Mouse (Mus musculus): ENCODE results near the gene Srsf5. TPM values are rescaled to one million over a fixed set of nuclear protein-coding genes. Genes with fewer than 3 reads are reported as not detected.

Gene Srsf5
- total RNA-seq, 1 experiment: 396 TPM

GRCm38 (mm10) chr12:80983695-80984094, 38.4 kb downstream of the Srsf5 start:
- TF ChIP-seq MAFK (IDR thresholded peaks at IDR 0.05; ENCODE audit: insufficient read depth, low read depth, low read length) (no peak), ZNF384 (IDR thresholded peaks at IDR 0.05; ENCODE audit: low read depth, low read length) (no peak), CHD2 (IDR thresholded peaks at IDR 0.05; ENCODE audit: low read depth, low read length) (no peak), ZC3H11A (IDR thresholded peaks at IDR 0.05; ENCODE audit: borderline replicate concordance, low read depth, low read length) (no peak), HCFC1 (IDR thresholded peaks at IDR 0.05; ENCODE audit: borderline replicate concordance, insufficient read depth, low read length) (no peak)
- H3K4me1 ChIP-seq (ENCODE audit: control insufficient read depth in 2 of 2, insufficient read depth in 2 of 2, low read length in 2 of 2, poor library complexity in 1 of 2): peaks cover 0 to 4% of the 10 kb centered on the region in 2 experiments; a peak in 1 of 4 replicates
- in situ Hi-C loops (cut with MboI; ENCODE audit: low sequenced_read_pairs in 2 of 2, unreplicated experiment in 2 of 2): loop anchor here (10.0 to 25.0 kb wide), 3 partner anchors 201 to 421 kb away; partner anchors contain the start of gene Gm4787 (in 1 of the 2)
- no peaks in the 10 kb centered on the region for H3K36me3 ChIP-seq (ENCODE audit: control insufficient read depth, insufficient read depth, low read length, poor library complexity, severe bottlenecking)
- H3K4me3 ChIP-seq (ENCODE audit: insufficient read depth in 1 of 2, low read depth in 1 of 2, low read length in 2 of 2, poor library complexity in 1 of 2, severe bottlenecking in 1 of 2): no peak overlapping the region
- H3K9ac ChIP-seq (ENCODE audit: insufficient read depth, low read depth, low read length, poor library complexity, severe bottlenecking): no peak overlapping the region
- H3K9me3 ChIP-seq (ENCODE audit: control insufficient read depth, insufficient read depth, low read depth, low read length): no peaks in the 10 kb centered on the region
- no peak for DNase-seq (ENCODE audit: low read depth, low spot score)
- no peak overlapping the region for H3K27ac ChIP-seq (ENCODE audit: insufficient read depth, low read depth, low read length, poor library complexity, severe bottlenecking)

GRCm38 (mm10) chr12:80986628-80987027, 41.3 kb downstream of the Srsf5 start:
- Histone ChIP-seq H3K36me3 (ENCODE audit: control insufficient read depth, insufficient read depth, low read length, poor library complexity, severe bottlenecking) (no peaks in the 10 kb centered on the region), H3K9me3 (ENCODE audit: control insufficient read depth, insufficient read depth, low read depth, low read length) (no peaks in the 10 kb centered on the region), H3K27ac (ENCODE audit: insufficient read depth, low read depth, low read length, poor library complexity, severe bottlenecking) (no peak overlapping the region), H3K4me1 (ENCODE audit: control insufficient read depth in 2 of 2, insufficient read depth in 2 of 2, low read length in 2 of 2, poor library complexity in 1 of 2) (peaks cover 0 to 4% of the 10 kb centered on the region in 2 experiments; a peak in 1 of 4 replicates), H3K9ac (ENCODE audit: insufficient read depth, low read depth, low read length, poor library complexity, severe bottlenecking) (no peak overlapping the region), H3K4me3 (ENCODE audit: insufficient read depth in 1 of 2, low read depth in 1 of 2, low read length in 2 of 2, poor library complexity in 1 of 2, severe bottlenecking in 1 of 2) (no peak overlapping the region)
- in situ Hi-C loops (cut with MboI; ENCODE audit: low sequenced_read_pairs in 2 of 2, unreplicated experiment in 2 of 2): loop anchor here (10.0 to 25.0 kb wide), 3 partner anchors 198 to 418 kb away; partner anchors contain the start of gene Gm4787 (in 1 of the 2)
- no peak for TF ChIP-seq MAFK (IDR thresholded peaks at IDR 0.05; ENCODE audit: insufficient read depth, low read depth, low read length)
- TF ChIP-seq ZC3H11A (IDR thresholded peaks at IDR 0.05; ENCODE audit: borderline replicate concordance, low read depth, low read length): no peak
- DNase-seq (ENCODE audit: low read depth, low spot score): no peak

- no peaks in the 10 kb centered on the region; the same call in 1 of the 2 replicates for H3K36me3 ChIP-seq (ENCODE audit: control insufficient read depth, insufficient read depth, low read length, poor library complexity, severe bottlenecking)
- H3K9me3 ChIP-seq (ENCODE audit: control insufficient read depth, insufficient read depth, low read depth, low read length): no peaks in the 10 kb centered on the region
- in situ Hi-C loops (cut with MboI; ENCODE audit: low sequenced_read_pairs in 2 of 2, unreplicated experiment in 2 of 2): loop anchor here (10.0 to 25.0 kb wide), 3 partner anchors 197 to 417 kb away; partner anchors contain the start of gene Gm4787 (in 1 of the 2)
- no peak overlapping the region for H3K4me3 ChIP-seq (ENCODE audit: insufficient read depth in 1 of 2, low read depth in 1 of 2, low read length in 2 of 2, poor library complexity in 1 of 2, severe bottlenecking in 1 of 2)
- H3K4me1 ChIP-seq (ENCODE audit: control insufficient read depth in 2 of 2, insufficient read depth in 2 of 2, low read length in 2 of 2, poor library complexity in 1 of 2): peaks cover 0 to 5% of the 10 kb centered on the region in 2 experiments; a peak in 1 of 4 replicates
- H3K9ac ChIP-seq (ENCODE audit: insufficient read depth, low read depth, low read length, poor library complexity, severe bottlenecking): no peak overlapping the region
- TF ChIP-seq CHD2 (IDR thresholded peaks at IDR 0.05; ENCODE audit: low read depth, low read length) (no peak), ZNF384 (IDR thresholded peaks at IDR 0.05; ENCODE audit: low read depth, low read length) (no peak), HCFC1 (IDR thresholded peaks at IDR 0.05; ENCODE audit: borderline replicate concordance, insufficient read depth, low read length) (no peak), ZC3H11A (IDR thresholded peaks at IDR 0.05; ENCODE audit: borderline replicate concordance, low read depth, low read length) (no peak), MAFK (IDR thresholded peaks at IDR 0.05; ENCODE audit: insufficient read depth, low read depth, low read length) (no peak)
- H3K27ac ChIP-seq (ENCODE audit: insufficient read depth, low read depth, low read length, poor library complexity, severe bottlenecking): no peak overlapping the region
- DNase-seq (ENCODE audit: low read depth, low spot score): no peak
Measured at GRCm38 (mm10) chr12:80988286-80988685, 43.0 kb downstream of the Srsf5 start.

- H3K9ac ChIP-seq (ENCODE audit: insufficient read depth, low read depth, low read length, poor library complexity, severe bottlenecking): no peak overlapping the region
- H3K27ac ChIP-seq (ENCODE audit: insufficient read depth, low read depth, low read length, poor library complexity, severe bottlenecking): no peak overlapping the region
- H3K4me3 ChIP-seq (ENCODE audit: insufficient read depth in 1 of 2, low read depth in 1 of 2, low read length in 2 of 2, poor library complexity in 1 of 2, severe bottlenecking in 1 of 2): no peak overlapping the region
- TF ChIP-seq CHD2 (IDR thresholded peaks at IDR 0.05; ENCODE audit: low read depth, low read length) (no peak), ZNF384 (IDR thresholded peaks at IDR 0.05; ENCODE audit: low read depth, low read length) (no peak), HCFC1 (IDR thresholded peaks at IDR 0.05; ENCODE audit: borderline replicate concordance, insufficient read depth, low read length) (no peak), MAFK (IDR thresholded peaks at IDR 0.05; ENCODE audit: insufficient read depth, low read depth, low read length) (no peak), ZC3H11A (IDR thresholded peaks at IDR 0.05; ENCODE audit: borderline replicate concordance, low read depth, low read length) (no peak)
- no peaks in the 10 kb centered on the region; the same call in 1 of the 2 replicates for H3K36me3 ChIP-seq (ENCODE audit: control insufficient read depth, insufficient read depth, low read length, poor library complexity, severe bottlenecking)
- in situ Hi-C loops (cut with MboI; ENCODE audit: low sequenced_read_pairs in 2 of 2, unreplicated experiment in 2 of 2): loop anchor here in 1 of 2 experiments (25.0 kb wide), 1 partner anchor 396 kb away; the partner anchor contains the start of gene Gm4787
- H3K9me3 ChIP-seq (ENCODE audit: control insufficient read depth, insufficient read depth, low read depth, low read length): no peaks in the 10 kb centered on the region
- H3K4me1 ChIP-seq (ENCODE audit: control insufficient read depth in 2 of 2, insufficient read depth in 2 of 2, low read length in 2 of 2, poor library complexity in 1 of 2): peaks cover 0 to 5% of the 10 kb centered on the region in 2 experiments; a peak in 1 of 4 replicates
- no peak for DNase-seq (ENCODE audit: low read depth, low spot score)
Measured at GRCm38 (mm10) chr12:80990901-80991445, 45.7 kb downstream of the Srsf5 start.

All from ES-E14 (cell line).